Mouse (Mus musculus): ENCODE measurements around the gene Cfap44. TPM values are rescaled to one million over a fixed set of nuclear protein-coding genes. Genes with fewer than 3 reads are reported as not detected.

The Cfap44 gene
- polyA plus RNA-seq, 1 experiment from 2014 or later, result not detected

DNA sequence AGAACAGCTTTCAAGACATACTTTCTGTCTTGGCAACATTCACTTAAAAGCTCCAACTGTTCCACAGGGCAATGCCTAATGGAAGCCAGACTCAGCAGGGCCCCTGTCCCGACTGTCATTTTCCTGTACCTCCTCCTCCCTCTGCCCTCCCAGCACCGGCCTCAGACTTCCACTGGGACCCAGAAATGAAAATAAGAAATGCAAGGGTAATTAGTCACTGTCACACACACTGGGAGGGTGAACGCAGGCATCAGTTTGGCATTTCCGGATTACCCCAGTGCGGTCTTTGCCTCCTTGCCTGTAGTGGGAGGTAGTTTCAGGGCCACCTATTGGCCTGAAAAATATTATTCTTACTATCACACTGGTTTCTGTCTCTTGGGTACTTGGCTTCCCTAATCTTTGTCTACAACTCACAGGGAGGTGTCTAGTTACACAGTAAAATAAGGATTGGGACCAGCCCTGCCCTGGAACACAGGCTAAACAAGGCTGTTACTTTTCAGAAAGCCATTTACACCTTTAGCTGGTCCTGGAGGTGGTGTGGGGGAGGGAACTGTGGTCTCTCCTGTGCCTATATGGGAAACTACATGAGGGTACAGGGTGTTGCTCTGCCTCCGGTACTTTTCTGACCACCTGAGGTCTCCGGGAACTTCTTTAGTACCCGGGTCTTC is 100.0 kb downstream of the Cfap44 start:
- Histone ChIP-seq H3K27me3 (replicated peaks; ENCODE audit: control insufficient read depth, insufficient read depth, low read length) (no peaks in the 10 kb centered on the region), H3K4me3 (ENCODE audit: low read depth, low read length) (no peak overlapping the region), H3K9me3 (ENCODE audit: control insufficient read depth) (no peaks in the 10 kb centered on the region), H3K36me3 (ENCODE audit: control insufficient read depth, insufficient read depth) (peaks cover 11% of the 10 kb centered on the region; the same call in 1 of the 2 replicates), H3K9ac (ENCODE audit: low read depth, low read length) (no peak overlapping the region), H3K4me1 (replicated peaks; ENCODE audit: control insufficient read depth, insufficient read depth, low read length) (no peaks in the 10 kb centered on the region), H3K27ac (ENCODE audit: low read depth, low read length) (peak overlapping the region; percentile 21; the same call in 1 of the 2 replicates), H3K4me2 (replicated peaks; ENCODE audit: low read depth) (no peak overlapping the region)
- TF ChIP-seq CTCF (IDR thresholded peaks at IDR 0.05; ENCODE audit: low read depth), result no peak
- no peak for ATAC-seq
- 52% methylated on average over 8 of the region's 8 CpGs for WGBS

DNA sequence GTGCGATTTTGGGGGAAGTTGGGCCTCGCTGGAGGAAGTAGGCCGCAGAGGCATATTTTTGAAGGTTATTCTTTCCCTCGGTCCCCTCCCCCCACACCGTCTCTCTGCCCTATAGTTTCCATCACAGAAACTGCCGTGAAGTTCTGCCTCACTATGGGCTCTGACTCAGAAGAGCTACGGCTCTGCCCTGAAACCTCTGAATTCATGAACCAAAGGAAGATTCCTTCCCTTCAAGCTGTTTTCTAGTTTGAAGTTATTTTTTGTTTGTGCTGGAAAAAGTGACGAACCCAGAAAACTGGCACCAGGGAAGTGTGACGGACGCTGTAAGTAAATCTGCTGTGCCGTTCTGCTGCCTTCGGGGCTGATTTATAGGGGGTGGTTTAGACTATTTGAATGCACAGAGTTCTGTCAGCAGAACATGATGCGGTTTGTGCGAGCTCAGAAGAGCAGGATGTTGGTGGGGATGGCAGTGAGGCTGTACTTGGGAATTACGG is 102.4 kb downstream of the Cfap44 start:
- Histone ChIP-seq H3K36me3 (ENCODE audit: control insufficient read depth, insufficient read depth) (peaks cover 26% of the 10 kb centered on the region; the same call in 1 of the 2 replicates), H3K4me2 (replicated peaks; ENCODE audit: low read depth) (no peak overlapping the region), H3K9me3 (ENCODE audit: control insufficient read depth) (no peaks in the 10 kb centered on the region), H3K27me3 (replicated peaks; ENCODE audit: control insufficient read depth, insufficient read depth, low read length) (no peaks in the 10 kb centered on the region), H3K4me1 (replicated peaks; ENCODE audit: control insufficient read depth, insufficient read depth, low read length) (no peaks in the 10 kb centered on the region), H3K9ac (ENCODE audit: low read depth, low read length) (no peak overlapping the region), H3K4me3 (ENCODE audit: low read depth, low read length) (no peak overlapping the region), H3K27ac (ENCODE audit: low read depth, low read length) (no peak overlapping the region)
- no peak for ATAC-seq
- TF ChIP-seq CTCF (IDR thresholded peaks at IDR 0.05; ENCODE audit: low read depth), result no peak
- WGBS, result 79% methylated on average over 15 of the region's 15 CpGs

DNA sequence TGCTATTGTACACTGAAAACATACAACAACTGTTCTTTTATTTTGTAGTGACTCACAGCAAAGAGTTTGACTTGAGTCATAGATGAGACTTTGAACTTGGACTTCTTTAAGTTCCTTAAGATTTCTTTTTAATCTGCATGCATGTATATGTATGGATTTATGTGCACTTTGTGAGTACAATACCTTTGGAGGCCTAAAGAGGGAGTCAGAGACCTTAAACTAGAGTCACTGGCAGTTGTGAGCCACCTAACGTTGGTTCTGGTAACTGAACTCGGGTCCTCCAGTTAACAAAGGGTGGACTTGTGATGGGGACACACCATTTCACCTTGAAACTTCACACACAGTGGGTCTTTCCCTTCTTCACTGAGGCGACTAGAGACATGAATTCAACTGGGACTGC is 103.9 kb downstream of the Cfap44 start:
- H3K4me2 ChIP-seq (replicated peaks; ENCODE audit: low read depth), result no peak overlapping the region
- H3K27me3 ChIP-seq (replicated peaks; ENCODE audit: control insufficient read depth, insufficient read depth, low read length), result no peaks in the 10 kb centered on the region
- H3K9ac ChIP-seq (ENCODE audit: low read depth, low read length), result no peak overlapping the region
- peaks cover 37% of the 10 kb centered on the region for H3K36me3 ChIP-seq (ENCODE audit: control insufficient read depth, insufficient read depth)
- WGBS, result 90% methylated on average over 3 of the region's 3 CpGs
- no peak for ATAC-seq
- TF ChIP-seq CTCF (IDR thresholded peaks at IDR 0.05; ENCODE audit: low read depth), result no peak
- H3K9me3 ChIP-seq (ENCODE audit: control insufficient read depth), result no peaks in the 10 kb centered on the region
- no peak overlapping the region for H3K4me3 ChIP-seq (ENCODE audit: low read depth, low read length)
- H3K4me1 ChIP-seq (replicated peaks; ENCODE audit: control insufficient read depth, insufficient read depth, low read length), result no peaks in the 10 kb centered on the region
- no peak overlapping the region for H3K27ac ChIP-seq (ENCODE audit: low read depth, low read length)

DNA sequence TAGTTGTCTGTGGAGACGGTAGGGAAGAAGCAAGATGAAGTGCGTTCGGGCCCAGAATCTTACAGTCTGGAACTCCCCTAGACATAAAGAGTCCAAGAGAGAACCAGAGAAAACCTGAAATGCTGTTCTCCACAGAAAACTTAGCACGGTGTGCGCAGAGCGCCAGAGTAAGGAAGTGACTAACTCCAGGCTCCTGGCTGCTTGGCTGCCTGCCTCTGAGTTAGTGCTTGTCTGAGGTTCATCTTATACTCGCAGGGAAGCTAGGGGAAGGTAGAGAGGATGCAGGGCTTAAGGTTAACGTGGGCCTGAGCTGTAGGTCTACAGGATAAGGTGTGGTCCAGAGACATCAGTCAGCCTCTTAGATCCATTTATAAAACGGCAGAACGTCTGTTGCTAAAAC is 107.2 kb downstream of the Cfap44 start:
- Histone ChIP-seq H3K4me2 (replicated peaks; ENCODE audit: low read depth) (no peak overlapping the region), H3K4me3 (ENCODE audit: low read depth, low read length) (no peak overlapping the region), H3K27me3 (replicated peaks; ENCODE audit: control insufficient read depth, insufficient read depth, low read length) (no peaks in the 10 kb centered on the region), H3K9ac (ENCODE audit: low read depth, low read length) (no peak overlapping the region), H3K9me3 (ENCODE audit: control insufficient read depth) (0 out of 2 replicates have a peak, but pooled peaks cover 5% of the 10 kb centered on the region), H3K27ac (ENCODE audit: low read depth, low read length) (no peak overlapping the region), H3K4me1 (replicated peaks; ENCODE audit: control insufficient read depth, insufficient read depth, low read length) (no peaks in the 10 kb centered on the region), H3K36me3 (ENCODE audit: control insufficient read depth, insufficient read depth) (peaks cover 46% of the 10 kb centered on the region)
- ATAC-seq, result no peak
- 91% methylated on average over 10 of the region's 10 CpGs for WGBS
- no peak for TF ChIP-seq CTCF (IDR thresholded peaks at IDR 0.05; ENCODE audit: low read depth)

DNA sequence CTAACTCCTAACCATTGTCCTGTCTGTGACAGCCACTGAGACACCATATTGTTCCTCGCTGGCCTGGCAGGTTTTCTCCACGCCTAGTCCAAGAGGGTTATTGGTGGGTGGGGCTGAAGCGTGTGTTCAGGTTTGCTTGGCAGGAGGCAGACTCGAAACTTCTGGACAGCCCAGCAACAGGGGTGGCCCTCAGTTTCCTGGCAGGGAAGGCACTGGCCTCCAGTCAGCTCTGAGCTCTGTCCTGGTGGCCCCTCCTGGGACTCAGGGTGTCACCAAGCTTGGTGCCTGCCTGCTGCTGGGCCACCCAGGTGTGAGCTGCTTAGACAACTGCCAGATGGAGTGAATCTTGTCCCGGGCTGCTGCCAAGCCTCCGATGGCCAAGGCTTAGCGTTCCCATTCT is 107.7 kb downstream of the Cfap44 start:
- H3K27ac ChIP-seq (ENCODE audit: low read depth, low read length), result no peak overlapping the region; the same call in 1 of the 2 replicates
- no peak for ATAC-seq
- 36% methylated on average over 7 of the region's 7 CpGs for WGBS

DNA sequence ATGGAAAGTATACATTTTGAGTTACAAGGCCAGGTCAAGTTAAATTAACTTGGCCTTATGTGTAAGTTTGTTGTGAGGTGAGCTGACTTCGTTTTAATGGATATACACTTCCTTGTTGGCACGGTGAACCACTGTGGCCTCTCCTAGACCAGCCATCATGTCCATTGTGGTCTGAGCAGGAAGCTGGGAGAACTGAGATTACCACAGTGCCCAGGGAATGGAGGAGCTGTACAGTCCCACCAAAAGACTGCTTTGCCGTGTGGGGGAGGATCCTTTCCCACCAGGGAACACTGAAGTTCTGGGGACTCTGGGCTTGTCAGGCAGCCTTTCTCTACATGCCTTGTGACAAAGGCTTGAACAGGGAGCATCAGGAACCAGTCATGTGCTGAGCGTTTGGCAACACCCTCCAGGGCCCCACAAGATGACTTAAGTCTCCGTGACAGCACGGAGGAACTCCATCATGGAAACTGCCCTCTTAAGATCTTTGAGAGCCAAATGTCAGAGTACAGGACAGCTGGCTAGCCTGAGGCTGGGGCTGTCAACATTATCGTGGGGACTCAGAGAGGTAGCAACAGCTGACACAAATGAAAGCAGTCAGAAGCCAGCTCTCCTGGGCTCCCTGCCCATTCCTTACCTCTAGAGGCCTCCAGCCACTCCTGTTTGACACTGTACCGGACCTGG is 108.4 kb downstream of the Cfap44 start:
- Histone ChIP-seq H3K4me2 (replicated peaks; ENCODE audit: low read depth) (no peak overlapping the region), H3K27ac (ENCODE audit: low read depth, low read length) (no peak overlapping the region), H3K27me3 (replicated peaks; ENCODE audit: control insufficient read depth, insufficient read depth, low read length) (no peaks in the 10 kb centered on the region), H3K9me3 (ENCODE audit: control insufficient read depth) (0 out of 2 replicates have a peak, but pooled peaks cover 5% of the 10 kb centered on the region), H3K9ac (ENCODE audit: low read depth, low read length) (no peak overlapping the region), H3K4me1 (replicated peaks; ENCODE audit: control insufficient read depth, insufficient read depth, low read length) (no peaks in the 10 kb centered on the region), H3K36me3 (ENCODE audit: control insufficient read depth, insufficient read depth) (peaks cover 43% of the 10 kb centered on the region), H3K4me3 (ENCODE audit: low read depth, low read length) (no peak overlapping the region)
- TF ChIP-seq CTCF (IDR thresholded peaks at IDR 0.05; ENCODE audit: low read depth), result no peak
- 68% methylated on average over 8 of the region's 8 CpGs for WGBS
- ATAC-seq, result no peak

More for the DNA sequence above, 107.7 kb downstream of the Cfap44 start:
- Histone ChIP-seq H3K4me1 (replicated peaks; ENCODE audit: control insufficient read depth, insufficient read depth, low read length) (no peaks in the 10 kb centered on the region), H3K4me3 (ENCODE audit: low read depth, low read length) (no peak overlapping the region), H3K36me3 (ENCODE audit: control insufficient read depth, insufficient read depth) (peaks cover 46% of the 10 kb centered on the region), H3K4me2 (replicated peaks; ENCODE audit: low read depth) (no peak overlapping the region), H3K9ac (ENCODE audit: low read depth, low read length) (no peak overlapping the region), H3K9me3 (ENCODE audit: control insufficient read depth) (0 out of 2 replicates have a peak, but pooled peaks cover 5% of the 10 kb centered on the region), H3K27me3 (replicated peaks; ENCODE audit: control insufficient read depth, insufficient read depth, low read length) (no peaks in the 10 kb centered on the region)
- TF ChIP-seq CTCF (IDR thresholded peaks at IDR 0.05; ENCODE audit: low read depth), result no peak

Data from intestine, postnatal 0 days (tissue).